Mouse (Mus musculus): ENCODE data around the gene Npr3.

Npr3 gene

GRCm38 (mm10) chr15:11906571-11907531, at the start of gene Npr3:
Gene Npr3, minus strand, starts transcription at chr15:11907287.
- no peak for DNase-seq (ENCODE audit: low read depth, low spot score)

- DNase-seq (ENCODE audit: low read depth, low spot score) = no peak
Observed at GRCm38 (mm10) chr15:11956129-11956528, 49.0 kb upstream of the Npr3 start.

GRCm38 (mm10) chr15:11954190-11954589, 47.1 kb upstream of the Npr3 start:
- no peak for DNase-seq (ENCODE audit: low read depth, low spot score)

- DNase-seq (ENCODE audit: low read depth, low spot score) = no peak
Observed at GRCm38 (mm10) chr15:11952159-11952558, 45.1 kb upstream of the Npr3 start.

- DNase-seq (ENCODE audit: low read depth, low spot score) = no peak
Observed at GRCm38 (mm10) chr15:11951181-11951580, 44.1 kb upstream of the Npr3 start.

GRCm38 (mm10) chr15:11950144-11950543, 43.1 kb upstream of the Npr3 start:
- DNase-seq (ENCODE audit: low read depth, low spot score) = no peak

GRCm38 (mm10) chr15:11949490-11949889, 42.4 kb upstream of the Npr3 start:
- no peak for DNase-seq (ENCODE audit: low read depth, low spot score)

- DNase-seq (ENCODE audit: low read depth, low spot score) = no peak
Observed at GRCm38 (mm10) chr15:11940855-11941254, 33.8 kb upstream of the Npr3 start.

GRCm38 (mm10) chr15:11927742-11928141, 20.7 kb upstream of the Npr3 start:
- DNase-seq (ENCODE audit: low read depth, low spot score) = no peak

- DNase-seq (ENCODE audit: low read depth, low spot score) = no peak
Observed at GRCm38 (mm10) chr15:11914101-11914500, 7.0 kb upstream of the Npr3 start.

GRCm38 (mm10) chr15:11909875-11910274, 2.8 kb upstream of the Npr3 start:
- DNase-seq (ENCODE audit: low read depth, low spot score) = no peak

GRCm38 (mm10) chr15:11908166-11908565, 1.1 kb upstream of the Npr3 start:
- DNase-seq (ENCODE audit: low read depth, low spot score) = no peak

- DNase-seq (ENCODE audit: low read depth, low spot score) = no peak
Observed at GRCm38 (mm10) chr15:11906021-11906570, 991 bp downstream of the Npr3 start.

- no peak for DNase-seq (ENCODE audit: low read depth, low spot score)
Observed at GRCm38 (mm10) chr15:11904848-11905672, 2.0 kb downstream of the Npr3 start.

GRCm38 (mm10) chr15:11904043-11904847, 2.8 kb downstream of the Npr3 start:
- DNase-seq (ENCODE audit: low read depth, low spot score) = no peak

- no peak for DNase-seq (ENCODE audit: low read depth, low spot score)
Observed at GRCm38 (mm10) chr15:11903196-11904042, 3.7 kb downstream of the Npr3 start.

GRCm38 (mm10) chr15:11897617-11898016, 9.5 kb downstream of the Npr3 start:
- DNase-seq (ENCODE audit: low read depth, low spot score) = no peak

GRCm38 (mm10) chr15:11897162-11897561, 9.9 kb downstream of the Npr3 start:
- DNase-seq (ENCODE audit: low read depth, low spot score) = no peak

- no peak for DNase-seq (ENCODE audit: low read depth, low spot score)
Observed at GRCm38 (mm10) chr15:11893969-11894368, 13.1 kb downstream of the Npr3 start.

GRCm38 (mm10) chr15:11891395-11891794, 15.7 kb downstream of the Npr3 start:
- no peak for DNase-seq (ENCODE audit: low read depth, low spot score)
